In the genomic region with DNA sequence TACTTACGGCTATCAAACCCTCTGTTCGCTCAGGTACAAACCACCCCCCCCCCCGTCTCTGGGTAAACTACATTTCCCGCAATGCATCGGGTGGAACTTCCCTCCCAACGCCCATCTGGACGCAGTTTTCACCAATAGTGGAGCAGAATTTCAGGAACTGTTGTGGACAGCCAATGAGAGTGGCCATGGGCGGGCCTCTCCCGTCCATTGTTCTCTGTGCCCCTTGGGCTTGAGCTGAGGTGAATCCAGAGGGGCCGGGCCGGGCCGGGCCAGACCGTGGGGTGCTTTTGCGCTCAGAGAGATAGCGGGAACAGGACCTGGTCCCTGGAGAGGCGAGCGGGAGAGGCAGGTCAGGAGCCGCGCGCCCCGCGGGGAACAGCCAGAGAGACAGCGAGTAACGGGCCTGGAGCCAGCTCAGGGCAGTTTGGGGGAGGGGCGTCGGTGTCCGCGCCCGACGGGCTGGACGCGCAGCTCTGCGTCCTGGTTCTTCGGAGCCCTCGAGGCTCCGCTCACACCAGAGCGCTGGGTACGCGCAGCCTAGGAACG, we compare ENCODE assay signal across 7 mouse cellular contexts. TPM values are rescaled to one million over a fixed set of nuclear protein-coding genes. Genes with fewer than 3 reads are reported as not detected.
DNase-seq lines count a peak whose midpoint lies in the region; ATAC-seq and TF ChIP-seq lines count a peak whose summit lies in the region.

A gene (plus strand): TSS at position 192 of the 546 bp plus-strand sequence.

- H3K4me3 ChIP-seq in embryonic facial prominence, embryonic 10.5 days, result peak within 1 kb of the TSS; percentile 87
- peak within 1 kb of the TSS; percentile 95 for H3K4me3 ChIP-seq in intestine, postnatal 0 days (ENCODE audit: low read depth, low read length)
- H3K4me3 ChIP-seq in midbrain, embryonic 12.5 days, result peak within 1 kb of the TSS; percentile 83
- peak within 1 kb of the TSS; percentile 94 for H3K4me3 ChIP-seq in small intestine, adult 2 months (ENCODE audit: low read depth, low read length)

- TF ChIP-seq POLR2A in small intestine, adult 2 months (IDR thresholded peaks at IDR 0.05; ENCODE audit: low read depth, low read length), result peak; percentile 41; the same call in 1 of the 2 replicates

- no peaks in the 10 kb centered on the region for H3K9me3 ChIP-seq in embryonic facial prominence, embryonic 10.5 days
- H3K9me3 ChIP-seq in intestine, postnatal 0 days (ENCODE audit: control insufficient read depth), result no peaks in the 10 kb centered on the region
- H3K9me3 ChIP-seq in midbrain, embryonic 12.5 days, result no peaks in the 10 kb centered on the region

- peaks cover 29% of the 10 kb centered on the region for H3K36me3 ChIP-seq in embryonic facial prominence, embryonic 10.5 days (replicated peaks)
- H3K36me3 ChIP-seq in intestine, postnatal 0 days (ENCODE audit: control insufficient read depth, insufficient read depth), result peaks cover 3% of the 10 kb centered on the region; the same call in 1 of the 2 replicates
- H3K36me3 ChIP-seq in midbrain, embryonic 12.5 days, result peaks cover 27% of the 10 kb centered on the region
- no peaks in the 10 kb centered on the region for H3K36me3 ChIP-seq in small intestine, adult 2 months (ENCODE audit: control insufficient read depth, insufficient read depth, low read length)

- WGBS in embryonic facial prominence, embryonic 10.5 days, result under 1% methylated on average over 40 of the region's 40 CpGs
- WGBS in intestine, postnatal 0 days, result under 1% methylated on average over 40 of the region's 40 CpGs
- WGBS in midbrain, embryonic 12.5 days, result under 1% methylated on average over 40 of the region's 40 CpGs
- WGBS in small intestine, adult 2 months, result under 1% methylated on average over 40 of the region's 40 CpGs

- H3K4me1 ChIP-seq in embryonic facial prominence, embryonic 10.5 days, result peaks cover 37% of the 10 kb centered on the region
- H3K4me1 ChIP-seq in intestine, postnatal 0 days (replicated peaks; ENCODE audit: control insufficient read depth, insufficient read depth, low read length), result 0 out of 2 replicates have a peak, but pooled peaks cover 10% of the 10 kb centered on the region
- H3K4me1 ChIP-seq in midbrain, embryonic 12.5 days, result peaks cover 28% of the 10 kb centered on the region
- peaks cover 9% of the 10 kb centered on the region for H3K4me1 ChIP-seq in small intestine, adult 2 months (ENCODE audit: control insufficient read depth, insufficient read depth, insufficient read length, low read length)

- intact Hi-C loops in left cerebral cortex, postnatal 4 days (cut with DNase I), result no loop called here

- H3K4me2 ChIP-seq in intestine, postnatal 0 days (replicated peaks; ENCODE audit: low read depth), result peak within 1 kb of the TSS; percentile 89
- H3K4me2 ChIP-seq in midbrain, embryonic 12.5 days (replicated peaks), result peak within 1 kb of the TSS; percentile 82

- no peak for TF ChIP-seq CTCF in intestine, postnatal 0 days (IDR thresholded peaks at IDR 0.05; ENCODE audit: low read depth)
- TF ChIP-seq CTCF in small intestine, adult 2 months (IDR thresholded peaks at IDR 0.05; ENCODE audit: extremely low read depth, insufficient read length, insufficient replicate concordance, low read depth, low read length), result no peak

- no peaks in the 10 kb centered on the region for H3K27me3 ChIP-seq in embryonic facial prominence, embryonic 10.5 days (replicated peaks; ENCODE audit: low read depth, poor library complexity, severe bottlenecking)
- H3K27me3 ChIP-seq in intestine, postnatal 0 days (replicated peaks; ENCODE audit: control insufficient read depth, insufficient read depth, low read length), result no peaks in the 10 kb centered on the region
- no peaks in the 10 kb centered on the region for H3K27me3 ChIP-seq in midbrain, embryonic 12.5 days
- no peaks in the 10 kb centered on the region for H3K27me3 ChIP-seq in small intestine, adult 2 months (ENCODE audit: control insufficient read depth, insufficient read depth, low read length)

- H3K9ac ChIP-seq in intestine, postnatal 0 days (ENCODE audit: low read depth, low read length), result peak within 1 kb of the TSS; percentile 76
- peak within 1 kb of the TSS; percentile 88 for H3K9ac ChIP-seq in midbrain, embryonic 12.5 days (replicated peaks)

- DNase-seq in adrenal gland, postnatal 10 days, result peak; percentile 92
- DNase-seq in embryonic facial prominence, embryonic 10.5 days (ENCODE audit: low spot score), result peak; percentile 95
- peak; percentile 59 for DNase-seq in gonadal fat pad, adult 2 months (ENCODE audit: low read depth)
- peak; percentile 92 for DNase-seq in left cerebral cortex, postnatal 4 days

- H3K27ac ChIP-seq in embryonic facial prominence, embryonic 10.5 days (replicated peaks), result peak within 1 kb of the TSS; percentile 100
- peak within 1 kb of the TSS; percentile 70 for H3K27ac ChIP-seq in intestine, postnatal 0 days (ENCODE audit: low read depth, low read length)
- peak within 1 kb of the TSS; percentile 95 for H3K27ac ChIP-seq in midbrain, embryonic 12.5 days (replicated peaks)
- H3K27ac ChIP-seq in small intestine, adult 2 months (ENCODE audit: insufficient read depth, low read depth, low read length), result peak within 1 kb of the TSS; percentile 56

- peak; percentile 97 for ATAC-seq in intestine, postnatal 0 days
- peak; percentile 98 for ATAC-seq in midbrain, embryonic 12.5 days (ENCODE audit: low FRiP score, low read depth)

RNA-seq across cellular contexts. Expression of the gene that starts here (rescaled TPM):
- total RNA-seq in adrenal gland, postnatal 10 days (2021), result 1 to 10 TPM; 6.5 to 6.8 TPM
- polyA plus RNA-seq in embryonic facial prominence, embryonic 10.5 days (2016; fragmentation: Nextera tagmentation; extraction: Ambion mirVana), result 3.0 and 3.5 TPM in 2 replicates
- polyA plus RNA-seq in gonadal fat pad, adult 2 months (2012; rRNA removed), result 3.0 and 5.0 TPM in 2 replicates
- 0.68 and 0.80 TPM in 2 replicates for polyA plus RNA-seq in intestine, postnatal 0 days (2015; fragmentation: Nextera tagmentation; extraction: Ambion mirVana)
- total RNA-seq in left cerebral cortex, postnatal 4 days (2021), result 10 to 100 TPM; 20.3 to 21.3 TPM
- polyA plus RNA-seq in midbrain, embryonic 12.5 days (2016; fragmentation: Nextera tagmentation; extraction: Ambion mirVana), result 4.1 and 5.2 TPM in 2 replicates
- 1.3 and 1.8 TPM in 2 replicates for polyA plus RNA-seq in small intestine, adult 2 months (2012; rRNA removed)

Comparison
In these comparisons a context has a peak if more than half of its experiments do, and no peak if none do; other contexts are left out.
1. Peak in every context shown above with its lines: DNase-seq, ATAC-seq, H3K4me3 ChIP-seq and H3K27ac ChIP-seq.
2. Peak in ATAC-seq, H3K4me3 ChIP-seq, H3K27ac ChIP-seq, H3K9ac ChIP-seq and H3K4me2 ChIP-seq in intestine, postnatal 0 days; RNA of the gene not detected or under 1 TPM.